Mouse (Mus musculus) midbrain, embryonic 13.5 days (tissue): ENCODE data around the gene Olfr934. TPM values are rescaled to one million over a fixed set of nuclear protein-coding genes. Genes with fewer than 3 reads are reported as not detected.

Experiments
- ATAC-seq: fragments of 200-750 bp; cut with Nextera tagmentation; 2 replicates; pipeline ENCODE4 v1.8.0; 2017; ENCODE audit warnings: mild to moderate bottlenecking, moderate TSS enrichment, moderate library complexity
- H3K27ac ChIP-seq: fragments of 300-500 bp; sonication (generic); 2 replicates; pipeline ENCODE4 v1.5.1; 2015; ENCODE audit warnings: inconsistent platforms, mild to moderate bottlenecking, moderate library complexity
- H3K27me3 ChIP-seq: fragments of 300-500 bp; sonication (generic); 2 replicates; pipeline ENCODE4 v1.6.1; 2015; ENCODE audit warnings: mild to moderate bottlenecking, inconsistent platforms
- H3K36me3 ChIP-seq: fragments of 300-500 bp; sonication (generic); 2 replicates; pipeline ENCODE4 v1.6.1; 2015; ENCODE audit warnings: mild to moderate bottlenecking, inconsistent platforms
- H3K4me1 ChIP-seq: fragments of 300-500 bp; sonication (generic); replicated peaks from 2 replicates; pipeline ENCODE4 v1.6.1; 2015; ENCODE audit warnings: inconsistent platforms
- H3K4me2 ChIP-seq: fragments of 300-500 bp; sonication (generic); replicated peaks from 2 replicates; pipeline ENCODE4 v1.6.1; 2015; ENCODE audit warnings: moderate library complexity, mild to moderate bottlenecking, inconsistent platforms
- H3K4me3 ChIP-seq: fragments of 300-500 bp; sonication (generic); replicated peaks from 2 replicates; pipeline ENCODE4 v1.5.1; 2015; ENCODE audit warnings: mild to moderate bottlenecking, inconsistent platforms
- H3K9ac ChIP-seq: fragments of 300-500 bp; sonication (generic); replicated peaks from 2 replicates; pipeline ENCODE4 v1.6.1; 2015; ENCODE audit warnings: mild to moderate bottlenecking, inconsistent platforms
- H3K9me3 ChIP-seq: fragments of 300-500 bp; sonication (generic); 2 replicates; pipeline ENCODE4 v1.6.1; 2016; ENCODE audit warnings: mild to moderate bottlenecking, inconsistent platforms
- WGBS: fragments of 180-500 bp; shearing (Covaris S2); methylation state at CpG from one replicate; pipeline ENCODE4 v1.1.7; 2015; 5-methylcytosine and 5-hydroxymethylcytosine counted together
- polyA plus RNA-seq: library from polyadenylated mRNA; unstranded; fragments of >200 nt; fragmentation: Nextera tagmentation; extraction: Ambion mirVana; gene quantifications from 2 replicates; pipeline ENCODE4 v1.2.1, GENCODE M21; 2015

The Olfr934 gene
- polyA plus RNA-seq = not detected in 2 replicates

- WGBS = 90% methylated on average over 2 of the region's 2 CpGs
- Histone ChIP-seq H3K27ac (no peak within 1 kb of the TSS), H3K4me3 (no peak within 1 kb of the TSS), H3K27me3 (no peaks in the 10 kb centered on the region), H3K9ac (no peak within 1 kb of the TSS), H3K4me2 (no peak within 1 kb of the TSS), H3K36me3 (no peaks in the 10 kb centered on the region), H3K9me3 (no peaks in the 10 kb centered on the region), H3K4me1 (no peaks in the 10 kb centered on the region)
- ATAC-seq = no peak
These were observed at the start of gene Olfr934 for GRCm38 (mm10) chr9:38988215-38988614. TSS of gene Olfr934 (minus strand) at chr9:38988315.

DNA sequence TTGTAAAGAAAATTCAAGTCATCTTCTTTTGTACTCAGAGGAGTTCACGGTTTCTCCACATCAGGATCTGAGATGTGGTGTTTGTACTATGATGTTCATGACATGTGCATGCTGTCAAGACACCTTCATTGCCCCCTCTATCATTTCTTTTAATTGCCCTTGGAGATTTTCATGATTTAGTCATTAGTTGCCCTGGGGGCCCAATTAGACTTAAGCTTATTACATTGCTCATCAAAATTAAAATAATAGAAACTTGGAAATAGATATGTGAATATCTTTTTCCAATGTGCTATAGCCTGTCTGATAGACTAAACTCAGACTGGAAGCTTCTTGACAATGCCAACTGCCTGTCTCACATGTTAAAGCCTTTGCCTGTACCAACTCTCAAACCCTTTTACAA lies 35.2 kb upstream of the Olfr934 start, which contains the start of gene Olfr146:
Gene Olfr146, minus strand, starts transcription at position 101 of the 400 bp plus-strand sequence.
- Histone ChIP-seq H3K36me3 (no peaks in the 10 kb centered on the region), H3K9ac (no peak within 1 kb of the TSS), H3K27me3 (no peaks in the 10 kb centered on the region), H3K4me3 (no peak within 1 kb of the TSS), H3K4me1 (no peaks in the 10 kb centered on the region), H3K27ac (no peak within 1 kb of the TSS), H3K9me3 (no peaks in the 10 kb centered on the region), H3K4me2 (no peak within 1 kb of the TSS)
- 84% methylated on average over 1 of the region's 1 CpGs for WGBS
- no peak for ATAC-seq

DNA sequence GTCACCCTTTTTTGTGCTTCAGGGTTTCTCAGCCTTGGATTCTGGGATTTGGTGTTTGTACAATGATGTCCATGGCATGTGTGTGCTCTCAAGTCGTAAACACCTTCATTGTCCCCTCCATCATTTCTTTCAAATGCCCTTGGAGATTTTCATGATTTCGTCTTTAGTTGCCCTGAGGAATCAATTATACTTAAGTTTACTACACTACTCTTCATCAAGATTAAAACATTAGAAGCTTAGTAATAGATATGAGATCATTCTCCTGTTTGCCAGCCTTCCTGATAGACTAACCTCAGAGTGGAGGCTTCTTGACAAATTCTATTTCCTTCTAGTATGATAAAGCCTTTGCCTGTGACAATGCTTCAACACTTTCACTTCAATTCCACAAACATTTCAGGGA lies 11.5 kb upstream of the Olfr934 start, which contains the start of gene Olfr935:
Gene Olfr935, minus strand, starts transcription at position 101 of the 400 bp plus-strand sequence.
- H3K4me2 ChIP-seq = no peak within 1 kb of the TSS
- no peaks in the 10 kb centered on the region for H3K36me3 ChIP-seq
- H3K4me1 ChIP-seq = no peaks in the 10 kb centered on the region
- no peak within 1 kb of the TSS for H3K9ac ChIP-seq
- no peak for ATAC-seq
- 83% methylated on average over 2 of the region's 2 CpGs for WGBS
- no peaks in the 10 kb centered on the region for H3K27me3 ChIP-seq
- H3K9me3 ChIP-seq = no peaks in the 10 kb centered on the region
- H3K4me3 ChIP-seq = no peak within 1 kb of the TSS
- H3K27ac ChIP-seq = no peak within 1 kb of the TSS

- Histone ChIP-seq H3K36me3 (no peaks in the 10 kb centered on the region), H3K4me1 (no peaks in the 10 kb centered on the region), H3K9ac (no peak within 1 kb of the TSS), H3K4me3 (no peak within 1 kb of the TSS), H3K9me3 (no peaks in the 10 kb centered on the region), H3K4me2 (no peak within 1 kb of the TSS), H3K27me3 (no peaks in the 10 kb centered on the region), H3K27ac (no peak within 1 kb of the TSS)
- WGBS = 86% methylated on average over 4 of the region's 4 CpGs
- ATAC-seq = no peak
These were observed 16.1 kb downstream of the Olfr934 start, which contains the start of gene Olfr933 for GRCm38 (mm10) chr9:38972013-38972412. TSS of gene Olfr933 (plus strand) at chr9:38972313.

- H3K27me3 ChIP-seq = no peaks in the 10 kb centered on the region
- WGBS = 86% methylated on average over 4 of the region's 4 CpGs
- H3K4me1 ChIP-seq = no peaks in the 10 kb centered on the region
- H3K4me3 ChIP-seq = no peak overlapping the region
- ATAC-seq = no peak
- H3K4me2 ChIP-seq = no peak overlapping the region
- H3K9me3 ChIP-seq = no peaks in the 10 kb centered on the region
- no peak overlapping the region for H3K9ac ChIP-seq
- no peak overlapping the region for H3K27ac ChIP-seq
- no peaks in the 10 kb centered on the region for H3K36me3 ChIP-seq
These were observed 34.0 kb downstream of the Olfr934 start for GRCm38 (mm10) chr9:38954124-38954416.

- Histone ChIP-seq H3K36me3 (no peaks in the 10 kb centered on the region), H3K4me3 (no peak overlapping the region), H3K27ac (no peak overlapping the region), H3K9me3 (no peaks in the 10 kb centered on the region), H3K4me1 (no peaks in the 10 kb centered on the region), H3K4me2 (no peak overlapping the region), H3K27me3 (no peaks in the 10 kb centered on the region), H3K9ac (no peak overlapping the region)
- no peak for ATAC-seq
- 88% methylated on average over 7 of the region's 7 CpGs for WGBS
These were observed 34.6 kb downstream of the Olfr934 start for GRCm38 (mm10) chr9:38953401-38954123.

Other genes with a start within 250 kb of the Olfr934 start
- not detected in 2 replicates for gene Olfr920, start 236.0 kb downstream of the Olfr934 start, polyA plus RNA-seq
- not detected in 2 replicates for gene Olfr921, start 215.2 kb downstream of the Olfr934 start, polyA plus RNA-seq
- gene Olfr922, start 173.7 kb downstream of the Olfr934 start, polyA plus RNA-seq = not detected in 2 replicates
- not detected in 2 replicates for gene Olfr923, start 161.8 kb downstream of the Olfr934 start, polyA plus RNA-seq
- not detected in 2 replicates for gene Olfr924, start 143.9 kb downstream of the Olfr934 start, polyA plus RNA-seq
- not detected in 2 replicates for gene Olfr26, start 133.3 kb downstream of the Olfr934 start, polyA plus RNA-seq
- not detected in 2 replicates for gene Olfr926, start 111.2 kb downstream of the Olfr934 start, polyA plus RNA-seq
- not detected in 2 replicates for gene Olfr930, start 58.5 kb downstream of the Olfr934 start, polyA plus RNA-seq
- gene Olfr933, start 16.0 kb downstream of the Olfr934 start, polyA plus RNA-seq = not detected in 2 replicates
- not detected in 2 replicates for gene Olfr935, start 11.4 kb upstream of the Olfr934 start, polyA plus RNA-seq
- gene Olfr146, start 35.1 kb upstream of the Olfr934 start, polyA plus RNA-seq = not detected in 2 replicates
- not detected in 2 replicates for gene Olfr937, start 76.6 kb upstream of the Olfr934 start, polyA plus RNA-seq
- gene Olfr938, start 90.6 kb upstream of the Olfr934 start, polyA plus RNA-seq = not detected in 2 replicates
- gene Olfr27, start 139.8 kb upstream of the Olfr934 start, polyA plus RNA-seq = not detected in 2 replicates
- gene Olfr943, start 178.0 kb upstream of the Olfr934 start, polyA plus RNA-seq = not detected in 2 replicates
- not detected in 2 replicates for gene Olfr944, start 213.6 kb upstream of the Olfr934 start, polyA plus RNA-seq